ENCODE assay signal across 19 mouse cellular contexts in the genomic region with DNA sequence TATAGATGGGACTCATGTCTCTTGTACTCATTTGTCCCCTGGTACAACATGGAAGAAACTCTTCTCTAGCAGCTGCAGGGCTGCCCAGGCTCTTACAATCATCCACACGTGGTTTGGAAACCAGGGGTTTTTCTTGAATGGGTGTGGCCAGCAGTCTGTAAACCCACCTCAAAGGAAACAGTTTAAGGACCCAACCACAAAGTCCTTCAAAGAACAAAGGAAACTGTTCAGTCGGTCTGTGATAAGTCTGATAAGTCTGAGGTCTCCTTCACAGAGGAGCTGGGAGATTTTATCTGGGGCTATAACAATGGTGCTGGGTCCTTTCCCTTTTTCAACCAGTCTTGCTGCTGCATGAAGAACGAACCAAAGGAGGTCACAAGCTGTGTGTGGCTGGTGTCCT. TPM values are rescaled to one million over a fixed set of nuclear protein-coding genes. Genes with fewer than 3 reads are reported as not detected.
DNase-seq lines count a peak whose midpoint lies in the region; ATAC-seq and TF ChIP-seq lines count a peak whose summit lies in the region.
"Had no signal": no experiment of that assay in that cellular context is flagged by ENCODE, and none has a peak within 500 bp of the region (broad histone marks: within the 10 kb centered on the region; RNA-seq: fewer than 3 reads in every experiment).

No protein-coding gene starts in this region.

- dilution Hi-C loops in CH12.LX (cut with MboI; ENCODE audit: extremely low pct_ligation_motif_present, extremely low pct_unique_long_range_greater_than_20kb, low sequenced_read_pairs), result no loop called here

- TF ChIP-seq RAD21 in CH12.LX (IDR thresholded peaks at IDR 0.05; ENCODE audit: low read depth, low read length), result no peak

- no peak for TF ChIP-seq CTCF in CH12.LX (conservative IDR thresholded peaks at IDR 0.05 in 1 of 2, IDR thresholded peaks at IDR 0.05 in 1 of 2; ENCODE audit: low read depth in 2 of 2, low read length in 2 of 2)

- H3K27ac ChIP-seq in lung, embryonic 16.5 days (ENCODE audit: low read length), result no peak overlapping the region
- no peak overlapping the region for H3K27ac ChIP-seq in CH12.LX (ENCODE audit: insufficient read depth, low read depth)
- H3K27ac ChIP-seq in midbrain, embryonic 10.5 days (replicated peaks), result no peak overlapping the region
- no peak overlapping the region for H3K27ac ChIP-seq in forebrain, embryonic 11.5 days (ENCODE audit: low read depth, low read length)
- H3K27ac ChIP-seq: embryonic facial prominence, embryonic 13.5 days; forebrain, embryonic 15.5 days; hindbrain, embryonic 13.5 days; layer of hippocampus, adult 2 months; neural tube, embryonic 13.5 days had no signal

- no peak overlapping the region for H3K9ac ChIP-seq in lung, embryonic 16.5 days (ENCODE audit: low read length)
- no peak overlapping the region for H3K9ac ChIP-seq in CH12.LX (ENCODE audit: insufficient read depth, low read depth)
- no peak overlapping the region for H3K9ac ChIP-seq in forebrain, embryonic 11.5 days (ENCODE audit: low read length)
- H3K9ac ChIP-seq: embryonic facial prominence, embryonic 13.5 days; forebrain, embryonic 15.5 days; hindbrain, embryonic 13.5 days; neural tube, embryonic 13.5 days had no signal

- ATAC-seq in lung, embryonic 16.5 days (ENCODE audit: low read depth), result peak; percentile 27
- ATAC-seq in forebrain, embryonic 11.5 days (replicated peaks; ENCODE audit: low FRiP score), result no peak
- ATAC-seq: forebrain, embryonic 15.5 days had no signal

- 22% methylated on average over 3 of the region's 3 CpGs for WGBS in lung, embryonic 16.5 days
- WGBS in midbrain, embryonic 10.5 days, result 53% methylated on average over 3 of the region's 3 CpGs
- 35% methylated on average over 3 of the region's 3 CpGs for WGBS in forebrain, embryonic 11.5 days

- no peak for TF ChIP-seq POLR2A in CH12.LX (IDR thresholded peaks at IDR 0.05; ENCODE audit: low read depth, low read length)

- no peak for TF ChIP-seq EP300 in CH12.LX (IDR thresholded peaks at IDR 0.05; ENCODE audit: low read length)

- H3K9me3 ChIP-seq in lung, embryonic 16.5 days (ENCODE audit: control insufficient read depth, low read length), result no peaks in the 10 kb centered on the region; the same call in 1 of the 2 replicates
- H3K9me3 ChIP-seq in CH12.LX (replicated peaks; ENCODE audit: low read length), result no peaks in the 10 kb centered on the region
- H3K9me3 ChIP-seq in midbrain, embryonic 10.5 days (replicated peaks), result peaks cover 16% of the 10 kb centered on the region
- peaks cover 4% of the 10 kb centered on the region; the same call in 1 of the 2 replicates for H3K9me3 ChIP-seq in forebrain, embryonic 11.5 days (ENCODE audit: control insufficient read depth, low read length)
- H3K9me3 ChIP-seq: forebrain, embryonic 15.5 days had no signal

- no peak for DNase-seq in lung, postnatal 4 days
- peak; percentile 45 for DNase-seq in CH12.LX (ENCODE audit: extremely low read depth)
- DNase-seq in T-cell, adult 2 months (ENCODE audit: low spot score), result peak; percentile 64
- peak; percentile 19 for DNase-seq in lung, postnatal 36 days
- DNase-seq in midbrain, embryonic 10.5 days (ENCODE audit: low spot score), result no peak
- no peak for DNase-seq in cerebellum, postnatal 14 days
- no peak for DNase-seq in forebrain, embryonic 11.5 days (ENCODE audit: low spot score)
- DNase-seq: cerebellum, adult 9-11 months; gastrocnemius, postnatal 10 days; kidney, adult 9 months; midbrain, embryonic 14.5 days had no signal

- H3K4me1 ChIP-seq in lung, embryonic 16.5 days (replicated peaks; ENCODE audit: control insufficient read depth, insufficient read depth, low read length), result peaks cover 8% of the 10 kb centered on the region
- H3K4me1 ChIP-seq in CH12.LX (ENCODE audit: control insufficient read depth in 1 of 2, insufficient read depth in 2 of 2), result peaks cover 3 to 38% of the 10 kb centered on the region in 2 experiments; a peak in 2 of 4 replicates
- H3K4me1 ChIP-seq in midbrain, embryonic 10.5 days, result no peaks in the 10 kb centered on the region
- no peaks in the 10 kb centered on the region for H3K4me1 ChIP-seq in forebrain, embryonic 11.5 days (replicated peaks; ENCODE audit: control insufficient read depth, insufficient read depth, low read length)
- H3K4me1 ChIP-seq: forebrain, embryonic 15.5 days; neural tube, embryonic 13.5 days had no signal

- no peaks in the 10 kb centered on the region for H3K27me3 ChIP-seq in lung, embryonic 16.5 days (ENCODE audit: control insufficient read depth, insufficient read depth, low read depth, low read length)
- no peaks in the 10 kb centered on the region for H3K27me3 ChIP-seq in CH12.LX (replicated peaks)
- no peaks in the 10 kb centered on the region for H3K27me3 ChIP-seq in midbrain, embryonic 10.5 days (ENCODE audit: low read depth, poor library complexity, severe bottlenecking)
- no peaks in the 10 kb centered on the region for H3K27me3 ChIP-seq in forebrain, embryonic 11.5 days (ENCODE audit: control insufficient read depth, insufficient read depth, low read length)
- H3K27me3 ChIP-seq: embryonic facial prominence, embryonic 13.5 days; forebrain, embryonic 15.5 days; hindbrain, embryonic 13.5 days; neural tube, embryonic 13.5 days had no signal

- peaks cover 48% of the 10 kb centered on the region for H3K36me3 ChIP-seq in lung, embryonic 16.5 days (ENCODE audit: control insufficient read depth, insufficient read depth, low read length)
- peaks cover 6 to 51% of the 10 kb centered on the region in 2 experiments for H3K36me3 ChIP-seq in CH12.LX (replicated peaks in 1 of 2; ENCODE audit: control insufficient read depth in 1 of 2, insufficient read depth in 1 of 2, low read length in 1 of 2)
- peaks cover 56% of the 10 kb centered on the region for H3K36me3 ChIP-seq in midbrain, embryonic 10.5 days
- no peaks in the 10 kb centered on the region for H3K36me3 ChIP-seq in forebrain, embryonic 11.5 days (ENCODE audit: control insufficient read depth, insufficient read depth, low read length)
- H3K36me3 ChIP-seq: forebrain, embryonic 15.5 days had no signal

- no peaks in the 10 kb centered on the region for H3K79me2 ChIP-seq in CH12.LX (replicated peaks; ENCODE audit: control insufficient read depth, extremely low read depth, insufficient read depth, poor library complexity, severe bottlenecking)

- no peak overlapping the region for H3K4me2 ChIP-seq in lung, embryonic 16.5 days (ENCODE audit: low read depth, low read length)
- H3K4me2 ChIP-seq in CH12.LX (ENCODE audit: insufficient read depth, low read depth, poor library complexity, severe bottlenecking), result no peak overlapping the region
- no peak overlapping the region for H3K4me2 ChIP-seq in forebrain, embryonic 11.5 days (ENCODE audit: low read depth, low read length, severe bottlenecking)
- H3K4me2 ChIP-seq: embryonic facial prominence, embryonic 13.5 days; forebrain, embryonic 15.5 days; heart, embryonic 11.5 days; hindbrain, embryonic 13.5 days; neural tube, embryonic 13.5 days had no signal

- in situ Hi-C loops in CH12.LX (cut with MboI; ENCODE audit: low pct_ligation_motif_present, low pct_unique_long_range_greater_than_20kb, low sequenced_read_pairs), result no loop called here

- no peak overlapping the region for H3K4me3 ChIP-seq in lung, embryonic 16.5 days (ENCODE audit: low read length)
- no peak overlapping the region for H3K4me3 ChIP-seq in CH12.LX (replicated peaks in 1 of 3; ENCODE audit: low read depth in 2 of 3, low read length in 2 of 3, poor library complexity in 1 of 3)
- H3K4me3 ChIP-seq in midbrain, embryonic 10.5 days, result no peak overlapping the region
- H3K4me3 ChIP-seq in forebrain, embryonic 11.5 days (ENCODE audit: low read depth, low read length), result no peak overlapping the region
- H3K4me3 ChIP-seq: embryonic facial prominence, embryonic 13.5 days; forebrain, embryonic 15.5 days; hindbrain, embryonic 13.5 days; layer of hippocampus, adult 2 months; neural tube, embryonic 13.5 days had no signal

TF ChIP-seq in CH12.LX, 34 proteins besides CTCF, POLR2A, EP300 and RAD21:
- TF ChIP-seq USF1 (IDR thresholded peaks at IDR 0.05; ENCODE audit: low read depth, low read length), result no peak
- no peak for TF ChIP-seq SMC3 (IDR thresholded peaks at IDR 0.05; ENCODE audit: low read depth, low read length)
- TF ChIP-seq ZC3H11A (IDR thresholded peaks at IDR 0.05; ENCODE audit: low read depth, low read length), result no peak
- no peak for TF ChIP-seq ZMIZ1 (IDR thresholded peaks at IDR 0.05; ENCODE audit: low read depth, low read length)
- TF ChIP-seq MXI1 (IDR thresholded peaks at IDR 0.05; ENCODE audit: low read depth, low read length), result no peak
- TF ChIP-seq SIN3A (IDR thresholded peaks at IDR 0.05; ENCODE audit: low read length), result no peak
- TF ChIP-seq JUND (conservative IDR thresholded peaks at IDR 0.05; ENCODE audit: low read depth, low read length), result no peak
- no peak for TF ChIP-seq MYC (IDR thresholded peaks at IDR 0.05; ENCODE audit: low read depth, low read length)
TF ChIP-seq in CH12.LX: peak in this region for 0.

RNA-seq across cellular contexts. Expression of gene Itgb6, which starts 52.1 kb away (rescaled TPM):
- 10.0 and 12.4 TPM in 2 replicates for polyA plus RNA-seq in lung, embryonic 16.5 days (2015; fragmentation: Nextera tagmentation; extraction: Ambion mirVana)
- total RNA-seq in CH12.LX (2012; rRNA removed) (not detected in 2 replicates), CH12.LX (2014; rRNA removed) (not detected in 2 replicates)
- not detected in 2 replicates for polyA plus RNA-seq in CH12.LX (2012; ENCODE audit: insufficient read length, low read depth)
- polyA plus RNA-seq in midbrain, embryonic 10.5 days (2016; fragmentation: Nextera tagmentation; extraction: Ambion mirVana), result 0.36 and 0.51 TPM in 2 replicates
- 0.52 and 0.75 TPM in 2 replicates for polyA plus RNA-seq in forebrain, embryonic 11.5 days (2014; fragmentation: Nextera tagmentation; extraction: Ambion mirVana)
- total RNA-seq: layer of hippocampus, adult 2 months had no signal
- polyA plus RNA-seq: forebrain, embryonic 15.5 days; liver, adult 2 months; midbrain, embryonic 14.5 days had no signal

Comparison
In these comparisons a context has a peak if more than half of its experiments do, and no peak if none do; other contexts are left out.
1. DNase-seq: peak in CH12.LX (single experiment), T-cell, adult 2 months (single experiment) and lung, postnatal 36 days (single experiment); none in lung, postnatal 4 days (0 of 2), midbrain, embryonic 10.5 days (single experiment), cerebellum, postnatal 14 days (0 of 2) and forebrain, embryonic 11.5 days (single experiment).